Mouse (Mus musculus) liver, embryonic 14.5 days (tissue): ENCODE results near the gene Gm13212.
"Not testable (repeated sequence)": the region's sequence is repeated elsewhere in the genome, so short reads cannot be mapped to it uniquely, and the experiment has no call there.

Experiments used
- CTCF ChIP-seq: IDR thresholded peaks from 2 replicates; pipeline ENCODE4 v1.5.1; 2016; ENCODE audit warnings: antibody characterized with exemption, low read depth, control low read depth
- EP300 ChIP-seq: IDR thresholded peaks from 2 replicates; pipeline ENCODE4 v1.6.1; 2016; ENCODE audit warnings: antibody characterized with exemption, low read depth

- not testable (repeated sequence) for TF ChIP-seq CTCF, EP300
Observed at GRCm38 (mm10) chr4:145586046-145586445, 1.1 kb downstream of the Gm13212 start.
